Mouse (Mus musculus): Measurements from ENCODE around the gene Nrcam. TPM values are rescaled to one million over a fixed set of nuclear protein-coding genes. Genes with fewer than 3 reads are reported as not detected.

The Nrcam gene
- total and polyA plus RNA-seq, 3 experiments, result 0.16 to 0.23 (median 0.20) TPM

DNA sequence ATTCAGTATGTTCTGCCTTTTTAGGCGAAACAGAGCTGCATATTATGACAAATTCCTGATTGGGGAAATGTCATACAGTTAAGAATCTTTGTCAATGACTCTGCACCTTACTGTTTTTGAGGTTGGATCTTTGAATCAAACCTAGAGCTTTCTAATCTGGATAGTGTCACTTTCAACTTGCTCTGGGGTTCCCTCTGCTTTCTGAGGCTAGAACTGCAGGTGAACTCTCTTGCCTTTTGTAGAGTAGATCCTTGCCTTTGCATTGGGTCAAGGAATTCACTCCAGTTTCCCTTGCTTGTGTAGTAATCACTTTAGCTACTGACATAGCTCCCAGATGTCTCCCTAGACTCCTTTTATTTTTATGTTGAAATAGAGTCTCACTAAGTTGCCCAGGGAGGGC, 123.1 kb downstream of the Nrcam start:
- Histone ChIP-seq H3K4me3 (no peak overlapping the region), H3K79me2 (replicated peaks; ENCODE audit: control insufficient read depth, insufficient read depth, low read length) (no peaks in the 10 kb centered on the region), H3K27ac (no peak overlapping the region), H3K36me3 (ENCODE audit: control insufficient read depth, insufficient read depth, low read length) (no peaks in the 10 kb centered on the region), H3K27me3 (ENCODE audit: control insufficient read depth, insufficient read depth, low read length) (no peaks in the 10 kb centered on the region), H3K9ac (ENCODE audit: low read depth, low read length) (no peak overlapping the region), H3K4me1 (ENCODE audit: control insufficient read depth, insufficient read depth, low read length) (no peaks in the 10 kb centered on the region)
- TF ChIP-seq EP300 (IDR thresholded peaks at IDR 0.05; ENCODE audit: insufficient read depth, low read depth, low read length) (no peak), POLR2A (IDR thresholded peaks at IDR 0.05; ENCODE audit: insufficient read depth, low read depth, low read length) (no peak), CTCF (IDR thresholded peaks at IDR 0.05) (peak; percentile 26)
- 46% methylated on average over 1 of the region's 1 CpGs for WGBS
- DNase-seq, result no peak
- intact Hi-C loops (cut with DNase I), result no loop called here

DNA sequence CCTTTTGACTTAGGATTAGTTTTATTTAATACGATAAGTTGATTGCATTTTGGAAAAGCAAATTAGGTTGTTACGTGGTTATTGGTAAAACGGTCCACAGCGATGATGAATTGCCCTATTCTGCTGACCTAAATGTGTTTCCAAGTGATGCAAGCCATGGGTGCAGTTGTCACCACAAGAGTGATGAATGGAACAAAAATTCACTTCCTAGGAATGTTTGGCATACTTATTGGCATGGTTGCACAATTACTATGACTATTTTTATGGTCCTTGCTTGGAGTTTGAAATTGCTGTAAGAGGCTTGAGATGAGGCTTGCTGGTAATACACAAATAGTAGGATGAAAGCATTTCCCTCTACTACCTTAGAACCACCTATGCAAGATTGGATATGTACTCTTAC, 125.1 kb downstream of the Nrcam start:
- no peak for DNase-seq
- H3K4me1 ChIP-seq (ENCODE audit: control insufficient read depth, insufficient read depth, low read length), result no peaks in the 10 kb centered on the region
- intact Hi-C loops (cut with DNase I), result no loop called here
- no peaks in the 10 kb centered on the region for H3K79me2 ChIP-seq (replicated peaks; ENCODE audit: control insufficient read depth, insufficient read depth, low read length)
- no peak overlapping the region for H3K27ac ChIP-seq
- no peaks in the 10 kb centered on the region for H3K36me3 ChIP-seq (ENCODE audit: control insufficient read depth, insufficient read depth, low read length)
- H3K27me3 ChIP-seq (ENCODE audit: control insufficient read depth, insufficient read depth, low read length), result no peaks in the 10 kb centered on the region
- WGBS, result 85% methylated on average over 4 of the region's 4 CpGs
- no peak overlapping the region for H3K4me3 ChIP-seq
- TF ChIP-seq EP300 (IDR thresholded peaks at IDR 0.05; ENCODE audit: insufficient read depth, low read depth, low read length) (no peak), POLR2A (IDR thresholded peaks at IDR 0.05; ENCODE audit: insufficient read depth, low read depth, low read length) (no peak), CTCF (IDR thresholded peaks at IDR 0.05) (no peak)
- no peak overlapping the region for H3K9ac ChIP-seq (ENCODE audit: low read depth, low read length)

DNA sequence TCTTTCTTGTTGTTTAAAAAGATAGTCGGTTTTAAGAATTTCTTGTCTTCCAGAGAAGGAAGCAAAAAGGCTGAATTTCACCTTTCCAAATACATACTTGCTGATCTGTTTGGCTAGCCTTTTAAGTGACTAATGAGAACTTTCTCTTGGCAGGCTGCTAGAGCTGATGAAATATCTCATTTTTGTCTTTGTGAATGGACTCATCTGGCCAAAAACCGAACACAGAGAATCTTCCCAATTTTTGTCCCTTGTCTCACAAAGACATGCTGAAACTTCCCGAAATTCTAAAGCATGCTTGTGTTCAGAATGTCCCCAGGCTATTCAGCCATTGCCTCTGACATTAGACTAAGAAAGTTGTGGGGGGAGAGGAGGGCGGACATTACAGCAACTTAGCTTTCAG, 129.3 kb downstream of the Nrcam start:
- H3K4me3 ChIP-seq, result no peak overlapping the region
- 60% methylated on average over 4 of the region's 4 CpGs for WGBS
- intact Hi-C loops (cut with DNase I), result no loop called here
- no peaks in the 10 kb centered on the region for H3K79me2 ChIP-seq (replicated peaks; ENCODE audit: control insufficient read depth, insufficient read depth, low read length)
- no peak overlapping the region for H3K27ac ChIP-seq
- TF ChIP-seq EP300 (IDR thresholded peaks at IDR 0.05; ENCODE audit: insufficient read depth, low read depth, low read length) (no peak), POLR2A (IDR thresholded peaks at IDR 0.05; ENCODE audit: insufficient read depth, low read depth, low read length) (no peak), CTCF (IDR thresholded peaks at IDR 0.05) (no peak)
- no peaks in the 10 kb centered on the region for H3K4me1 ChIP-seq (ENCODE audit: control insufficient read depth, insufficient read depth, low read length)
- no peak for DNase-seq
- no peaks in the 10 kb centered on the region for H3K36me3 ChIP-seq (ENCODE audit: control insufficient read depth, insufficient read depth, low read length)
- H3K9ac ChIP-seq (ENCODE audit: low read depth, low read length), result no peak overlapping the region
- no peaks in the 10 kb centered on the region for H3K27me3 ChIP-seq (ENCODE audit: control insufficient read depth, insufficient read depth, low read length)

DNA sequence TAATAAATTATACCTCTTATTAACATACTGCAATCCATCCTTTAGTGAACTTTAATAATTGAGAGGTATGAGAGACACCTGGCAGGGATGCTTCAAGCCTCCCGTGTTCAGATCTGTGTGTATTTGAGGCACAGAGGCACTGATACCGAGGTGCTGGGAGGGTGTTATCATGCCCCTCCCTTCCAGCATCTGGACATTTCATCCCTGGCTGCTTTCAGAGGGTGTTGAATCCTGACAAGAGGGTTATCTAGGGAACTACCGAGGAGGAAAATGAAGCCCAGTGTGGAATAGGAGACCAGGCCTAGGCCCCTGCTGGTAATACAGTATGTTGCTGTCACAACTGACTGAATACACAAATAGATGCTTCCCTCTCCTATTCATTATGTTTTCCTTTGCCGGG, 133.8 kb downstream of the Nrcam start:
- no peak overlapping the region for H3K9ac ChIP-seq (ENCODE audit: low read depth, low read length)
- no peak for DNase-seq
- H3K79me2 ChIP-seq (replicated peaks; ENCODE audit: control insufficient read depth, insufficient read depth, low read length), result no peaks in the 10 kb centered on the region
- H3K27me3 ChIP-seq (ENCODE audit: control insufficient read depth, insufficient read depth, low read length), result no peaks in the 10 kb centered on the region
- H3K27ac ChIP-seq, result no peak overlapping the region
- H3K36me3 ChIP-seq (ENCODE audit: control insufficient read depth, insufficient read depth, low read length), result no peaks in the 10 kb centered on the region
- WGBS, result 38% methylated on average over 4 of the region's 4 CpGs
- TF ChIP-seq CTCF (IDR thresholded peaks at IDR 0.05) (no peak), POLR2A (IDR thresholded peaks at IDR 0.05; ENCODE audit: insufficient read depth, low read depth, low read length) (no peak), EP300 (IDR thresholded peaks at IDR 0.05; ENCODE audit: insufficient read depth, low read depth, low read length) (no peak)
- no peak overlapping the region for H3K4me3 ChIP-seq
- H3K4me1 ChIP-seq (ENCODE audit: control insufficient read depth, insufficient read depth, low read length), result no peaks in the 10 kb centered on the region
- intact Hi-C loops (cut with DNase I), result no loop called here

DNA sequence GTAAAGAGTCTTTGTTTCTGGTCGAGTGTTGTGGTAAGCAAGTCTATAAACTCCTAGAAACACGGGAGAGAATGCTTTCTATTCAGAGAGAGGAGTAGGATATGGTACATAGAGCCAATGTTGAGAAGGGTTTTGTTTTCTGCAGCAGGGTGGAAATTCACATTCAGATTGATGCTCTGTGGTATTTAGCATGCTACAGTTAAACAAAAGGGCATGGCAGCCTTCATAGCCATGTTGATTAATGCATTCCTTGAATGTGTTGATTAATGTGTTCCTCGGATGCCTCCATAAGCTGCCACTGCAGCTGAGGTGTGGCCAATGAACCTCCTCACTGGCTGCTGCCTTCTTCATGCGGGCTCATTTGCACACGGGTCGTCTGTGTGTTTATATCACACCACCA, 134.3 kb downstream of the Nrcam start:
- Histone ChIP-seq H3K79me2 (replicated peaks; ENCODE audit: control insufficient read depth, insufficient read depth, low read length) (no peaks in the 10 kb centered on the region), H3K9ac (ENCODE audit: low read depth, low read length) (no peak overlapping the region), H3K4me3 (no peak overlapping the region), H3K27me3 (ENCODE audit: control insufficient read depth, insufficient read depth, low read length) (no peaks in the 10 kb centered on the region), H3K36me3 (ENCODE audit: control insufficient read depth, insufficient read depth, low read length) (no peaks in the 10 kb centered on the region), H3K4me1 (ENCODE audit: control insufficient read depth, insufficient read depth, low read length) (no peaks in the 10 kb centered on the region), H3K27ac (no peak overlapping the region)
- no peak for DNase-seq
- intact Hi-C loops (cut with DNase I), result no loop called here
- TF ChIP-seq POLR2A (IDR thresholded peaks at IDR 0.05; ENCODE audit: insufficient read depth, low read depth, low read length) (no peak), CTCF (IDR thresholded peaks at IDR 0.05) (no peak), EP300 (IDR thresholded peaks at IDR 0.05; ENCODE audit: insufficient read depth, low read depth, low read length) (no peak)
- 62% methylated on average over 6 of the region's 6 CpGs for WGBS

DNA sequence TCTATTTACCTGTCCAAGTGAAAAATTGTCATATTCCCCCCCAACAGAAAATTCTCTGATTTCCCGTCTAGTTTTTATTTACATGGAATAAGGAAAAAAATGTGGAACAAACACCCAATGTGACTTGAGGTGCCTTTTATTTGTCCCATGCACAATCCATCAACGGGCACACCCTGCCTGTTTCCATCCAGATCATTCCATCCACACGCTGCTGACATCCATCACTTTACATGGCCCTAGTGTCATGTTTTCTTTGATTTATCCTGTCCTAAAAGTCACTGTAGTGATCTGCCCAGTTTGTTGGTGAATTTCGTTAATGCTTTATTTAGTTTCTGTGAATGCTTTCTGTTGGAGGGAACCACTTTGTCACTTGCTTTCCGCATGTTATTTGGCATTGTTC, 142.4 kb downstream of the Nrcam start:
- Histone ChIP-seq H3K79me2 (replicated peaks; ENCODE audit: control insufficient read depth, insufficient read depth, low read length) (no peaks in the 10 kb centered on the region), H3K4me1 (ENCODE audit: control insufficient read depth, insufficient read depth, low read length) (no peaks in the 10 kb centered on the region), H3K4me3 (no peak overlapping the region), H3K27ac (no peak overlapping the region), H3K36me3 (ENCODE audit: control insufficient read depth, insufficient read depth, low read length) (no peaks in the 10 kb centered on the region), H3K9ac (ENCODE audit: low read depth, low read length) (no peak overlapping the region), H3K27me3 (ENCODE audit: control insufficient read depth, insufficient read depth, low read length) (no peaks in the 10 kb centered on the region)
- no peak for TF ChIP-seq EP300 (IDR thresholded peaks at IDR 0.05; ENCODE audit: insufficient read depth, low read depth, low read length)
- intact Hi-C loops (cut with DNase I), result no loop called here
- no peak for DNase-seq
- 76% methylated on average over 5 of the region's 5 CpGs for WGBS
